Mouse (Mus musculus): ENCODE measurements around the gene Pax9.

DNA sequence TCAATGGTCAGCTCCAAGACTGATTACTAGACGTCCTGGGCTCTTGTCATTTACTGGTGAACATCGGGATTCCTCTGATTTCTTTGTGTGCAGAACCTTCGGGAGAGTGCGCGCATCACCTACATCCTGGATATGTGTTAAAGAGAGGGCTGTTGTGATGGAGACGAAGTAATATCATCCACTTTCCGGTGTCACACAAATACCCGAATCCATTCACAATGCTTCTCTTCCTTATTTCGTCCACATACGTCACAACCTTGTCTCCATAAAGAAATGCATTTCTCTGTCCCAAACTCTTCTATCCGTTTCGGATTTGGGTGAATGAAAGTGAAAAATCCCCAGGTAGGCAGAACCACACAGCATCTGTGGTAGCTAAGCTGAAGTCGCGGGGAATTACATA lies 2.8 kb downstream of the Pax9 start:
- TF ChIP-seq EP300 (IDR thresholded peaks at IDR 0.05; ENCODE audit: low read depth), result no peak
- no peak for TF ChIP-seq CTCF (IDR thresholded peaks at IDR 0.05; ENCODE audit: low read depth)
